Mouse (Mus musculus): Measurements from ENCODE around the gene Fam89b. TPM values are rescaled to one million over a fixed set of nuclear protein-coding genes. Genes with fewer than 3 reads are reported as not detected.
"Not testable (repeated sequence)": the region's sequence is repeated elsewhere in the genome, so short reads cannot be mapped to it uniquely, and the experiment has no call there.

The Fam89b gene
- total RNA-seq, 2 experiments from 2014 or later = 72.4 to 72.5 TPM

DNA sequence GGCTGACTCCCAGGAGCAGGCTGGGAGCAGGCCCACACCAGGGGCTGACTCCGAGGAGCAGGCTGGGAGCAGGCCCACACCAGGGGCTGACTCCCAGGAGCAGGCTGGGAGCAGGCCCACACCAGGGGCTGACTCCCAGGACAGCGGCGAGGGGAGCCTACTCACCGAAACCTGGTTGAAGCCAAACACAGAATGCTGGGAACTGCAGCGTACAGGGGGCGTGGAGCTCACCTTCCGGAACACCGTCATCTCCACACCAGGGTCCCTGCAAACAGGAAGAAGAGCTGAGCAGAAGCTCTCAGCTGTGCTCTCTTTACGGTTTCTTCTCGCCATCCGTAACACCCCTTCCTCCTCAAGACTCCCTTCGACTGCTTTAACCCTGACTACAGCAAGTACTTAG, 42.5 kb downstream of the Fam89b start:
- DNase-seq; intact Hi-C loops (cut with DNase I): not testable (repeated sequence)

DNA sequence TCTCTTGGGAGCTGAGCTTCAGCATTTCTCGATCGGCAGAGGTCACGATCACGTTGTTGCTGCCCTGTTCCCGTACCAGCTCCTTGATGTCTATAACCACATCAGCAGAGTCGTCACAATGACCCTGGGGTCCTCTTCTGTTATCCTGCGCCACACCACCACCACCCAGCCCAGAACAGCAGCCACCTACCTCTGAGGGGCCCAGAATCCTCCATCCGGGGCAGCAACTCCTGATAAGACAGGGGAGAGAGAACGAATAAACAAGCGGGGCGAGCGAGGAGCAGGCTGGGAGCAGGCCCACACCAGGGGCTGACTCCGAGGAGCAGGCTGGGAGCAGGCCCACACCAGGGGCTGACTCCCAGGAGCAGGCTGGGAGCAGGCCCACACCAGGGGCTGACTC, 43.0 kb downstream of the Fam89b start:
- intact Hi-C loops (cut with DNase I) = no loop called here
- DNase-seq = no peak

DNA sequence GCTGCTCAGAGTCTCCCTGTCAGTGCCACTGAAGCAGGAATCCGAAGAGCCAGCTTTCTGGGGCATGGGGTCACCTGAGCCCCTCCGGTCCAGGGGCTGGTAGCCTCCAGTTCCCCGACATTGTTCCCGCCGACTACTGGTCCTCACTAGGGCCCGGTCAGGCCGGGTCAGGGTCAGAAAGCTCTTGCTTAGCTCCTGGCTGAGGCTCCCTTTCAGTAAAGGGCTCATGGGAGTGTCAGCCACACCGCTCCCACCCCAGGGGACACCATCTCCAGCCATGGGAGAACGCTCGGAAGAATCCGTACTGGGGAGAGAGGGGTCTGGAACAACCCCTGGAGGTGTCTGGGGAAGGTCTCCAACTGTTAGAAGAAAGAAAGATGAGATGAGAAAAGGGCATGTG, 43.6 kb downstream of the Fam89b start:
- intact Hi-C loops (cut with DNase I) = no loop called here
- DNase-seq = no peak

DNA sequence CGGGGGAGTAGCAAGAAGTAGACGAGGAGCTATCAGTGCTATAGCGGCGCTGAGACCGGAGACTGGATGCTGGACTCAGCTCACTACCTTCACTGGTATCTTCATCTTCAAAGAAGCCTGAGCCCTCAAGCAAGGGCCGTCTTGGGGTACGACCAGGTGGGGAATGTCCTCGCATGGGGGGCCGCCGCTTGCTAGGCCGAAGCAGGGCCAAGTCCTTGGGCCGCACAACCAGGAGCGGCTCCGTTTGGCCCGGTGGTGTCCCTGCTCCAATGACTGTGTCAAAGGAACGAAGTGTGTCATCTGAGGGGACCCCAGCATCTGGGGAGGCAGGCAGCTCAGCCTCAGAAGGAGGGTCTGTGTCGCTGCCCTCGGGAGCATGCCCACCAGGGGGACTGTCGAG, 44.0 kb downstream of the Fam89b start:
- DNase-seq = no peak
- intact Hi-C loops (cut with DNase I) = no loop called here

- intact Hi-C loops (cut with DNase I) = no loop called here
- no peak for DNase-seq
Observed at GRCm38 (mm10) chr19:5684985-5685384, 44.5 kb downstream of the Fam89b start.

GRCm38 (mm10) chr19:5684236-5684635, 45.2 kb downstream of the Fam89b start:
- intact Hi-C loops (cut with DNase I) = no loop called here
- no peak for DNase-seq

DNA sequence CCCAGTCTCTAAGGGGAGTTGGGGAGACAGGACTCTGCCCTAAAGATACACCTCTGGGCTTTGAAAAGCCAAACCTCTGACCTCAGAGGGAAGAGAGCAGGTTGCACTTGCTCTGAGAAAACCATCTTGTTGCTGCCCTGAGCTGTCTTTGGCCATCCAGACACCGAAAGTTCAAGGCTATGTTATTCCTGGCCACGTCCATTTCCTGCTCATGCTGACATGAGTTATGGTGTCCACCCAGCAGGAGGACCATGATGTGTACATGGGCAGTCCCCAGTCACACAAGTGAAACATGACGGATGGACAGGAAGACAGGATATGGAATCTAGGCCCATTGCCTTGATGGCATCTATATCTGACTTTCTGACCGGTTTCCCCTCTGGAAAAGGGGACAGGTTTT, 49.0 kb downstream of the Fam89b start:
- intact Hi-C loops (cut with DNase I) = no loop called here
- no peak for DNase-seq

Small RNA genes lying within 50 kb of the gene (microRNA-seq; reads per million reads assigned to microRNA genes)
- not detected for gene Mir6987

Other genes with a start within 250 kb of the Fam89b start
- gene Mus81, start 241.3 kb downstream of the Fam89b start, total RNA-seq (2021) = 10 to 100 TPM; 40.2 to 43.7 TPM
- 1,000 to 10,000 TPM; 2,142 to 2,227 TPM for gene Cfl1, start 239.2 kb downstream of the Fam89b start, total RNA-seq (2021)
- 1 to 10 TPM; 9.3 to 9.6 TPM for gene 1700020D05Rik, start 225.9 kb downstream of the Fam89b start, total RNA-seq (2021)
- gene Snx32, start 219.1 kb downstream of the Fam89b start, total RNA-seq (2021) = 10 to 100 TPM; 64.8 to 67.7 TPM
- gene Ovol1, start 169.0 kb downstream of the Fam89b start, total RNA-seq (2021) = not detected
- gene Ap5b1, start 161.6 kb downstream of the Fam89b start, total RNA-seq (2021) = 10 to 100 TPM; 11.6 to 12.2 TPM
- 10 to 100 TPM; 47.3 to 49.7 TPM for gene Rnaseh2c, start 127.8 kb downstream of the Fam89b start, total RNA-seq (2021)
- gene Kat5, start 119.4 kb downstream of the Fam89b start, total RNA-seq (2021) = 10 to 100 TPM; 84.6 to 98.4 TPM
- 10 to 100 TPM; 29.6 to 34.8 TPM for gene Rela, start 92.2 kb downstream of the Fam89b start, total RNA-seq (2021)
- gene Sipa1, start 65.9 kb downstream of the Fam89b start, total RNA-seq (2021) = 10 to 100 TPM; 31.1 to 33.3 TPM
- 10 to 100 TPM; 14.3 to 14.6 TPM for gene Map3k11, start 40.9 kb downstream of the Fam89b start, total RNA-seq (2021)
- 10 to 100 TPM; 87.7 to 91.7 TPM for gene Pcnx3, start 40.7 kb downstream of the Fam89b start, total RNA-seq (2021)
- not detected for gene Kcnk7, start 25.3 kb downstream of the Fam89b start, total RNA-seq (2021)
- gene Ehbp1l1, start 3.3 kb downstream of the Fam89b start, total RNA-seq (2021) = 10 to 100 TPM; 41.9 to 48.6 TPM
- gene Ltbp3, start 11.3 kb upstream of the Fam89b start, total RNA-seq (2021) = 10 to 100 TPM; 23.8 to 23.9 TPM
- 10 to 100 TPM; 81.7 to 81.8 TPM for gene Scyl1, start 41.8 kb upstream of the Fam89b start, total RNA-seq (2021)
- gene Frmd8, start 145.6 kb upstream of the Fam89b start, total RNA-seq (2021) = 10 to 100 TPM; 12.1 to 13.4 TPM
- 1 to 10 TPM; 1.4 to 2.0 TPM for gene Slc25a45, start 148.2 kb upstream of the Fam89b start, total RNA-seq (2021)
- gene Tigd3, start 164.5 kb upstream of the Fam89b start, total RNA-seq (2021) = 10 to 100 TPM; 10.2 to 11.7 TPM
- gene Dpf2, start 183.4 kb upstream of the Fam89b start, total RNA-seq (2021) = 10 to 100 TPM; 76.1 to 84.1 TPM
- gene Cdc42ep2, start 195.2 kb upstream of the Fam89b start, total RNA-seq (2021) = 10 to 100 TPM; 11.2 to 14.2 TPM
- gene Pola2, start 234.5 kb upstream of the Fam89b start, total RNA-seq (2021) = 10 to 100 TPM; 14.3 to 16.4 TPM